Mouse (Mus musculus) hindbrain, postnatal 0 days (tissue): ENCODE results near the gene Slc22a2. TPM values are rescaled to one million over a fixed set of nuclear protein-coding genes. Genes with fewer than 3 reads are reported as not detected.

Source experiments
- ATAC-seq: fragments of 200-750 bp; cut with Nextera tagmentation; 2 replicates; pipeline ENCODE4 v1.8.0; 2017; ENCODE audit warnings: mild to moderate bottlenecking, moderate TSS enrichment, moderate library complexity
- DNase-seq: peaks from one replicate; pipeline ENCODE4 v3.0.0-alpha.2; 2015; ENCODE audit warnings: low spot score
- H3K27ac ChIP-seq: fragments of 300-500 bp; sonication (generic); 2 replicates; pipeline ENCODE4 v1.5.1; 2014; ENCODE audit warnings: mild to moderate bottlenecking
- H3K27me3 ChIP-seq: fragments of 300-500 bp; sonication (generic); 2 replicates; pipeline ENCODE4 v1.6.1; 2014; ENCODE audit warnings: low read length, mixed read lengths; ENCODE audit not compliant: insufficient read depth
- H3K36me3 ChIP-seq: fragments of 300-500 bp; sonication (generic); 2 replicates; pipeline ENCODE4 v1.6.1; 2014; ENCODE audit warnings: low read length, mixed read lengths; ENCODE audit not compliant: insufficient read depth
- H3K4me1 ChIP-seq: fragments of 300-500 bp; sonication (generic); 2 replicates; pipeline ENCODE4 v1.6.1; 2014; ENCODE audit warnings: antibody characterized with exemption, low read length, mixed read lengths; ENCODE audit not compliant: insufficient read depth
- H3K4me2 ChIP-seq: fragments of 300-500 bp; sonication (generic); 2 replicates; pipeline ENCODE4 v1.6.1; 2014; ENCODE audit warnings: low read depth, mild to moderate bottlenecking, low read length, moderate library complexity, mixed read lengths
- H3K4me3 ChIP-seq: fragments of 300-500 bp; sonication (generic); 2 replicates; pipeline ENCODE4 v1.5.1; 2014; ENCODE audit warnings: low read length
- H3K9ac ChIP-seq: fragments of 300-500 bp; sonication (generic); replicated peaks from 2 replicates; pipeline ENCODE4 v1.6.1; 2014; ENCODE audit warnings: mild to moderate bottlenecking, low read length, moderate library complexity, mixed read lengths
- H3K9me3 ChIP-seq: fragments of 300-500 bp; sonication (generic); 2 replicates; pipeline ENCODE4 v1.6.1; 2016; ENCODE audit warnings: low read length, mixed read lengths
- CTCF ChIP-seq: IDR thresholded peaks from 2 replicates; pipeline ENCODE4 v1.5.1; 2016; ENCODE audit warnings: antibody characterized with exemption, control low read depth, low read depth
- WGBS: fragments of 180-500 bp; shearing (Covaris S2); extraction: QIAGEN DNeasy Blood & Tissue Kit; methylation state at CpG from one replicate; pipeline ENCODE4 v1.1.7; 2014; 5-methylcytosine and 5-hydroxymethylcytosine counted together
- polyA plus RNA-seq: library from polyadenylated mRNA; unstranded; fragments of >200 nt; fragmentation: Nextera tagmentation; extraction: Ambion mirVana; gene quantifications from 2 replicates; pipeline ENCODE4 v1.2.1, GENCODE M21; 2015
- total RNA-seq: library from RNA; depleted of rRNA; stranded (reverse); fragments of >200 nt; gene quantifications from 2 replicates; pipeline ENCODE4 v1.2.3, GENCODE M21; 2014; rRNA removed

Gene Slc22a2
- total and polyA plus RNA-seq, 2 experiments from 2014 or later = 0.78 to 1.2 TPM

DNA sequence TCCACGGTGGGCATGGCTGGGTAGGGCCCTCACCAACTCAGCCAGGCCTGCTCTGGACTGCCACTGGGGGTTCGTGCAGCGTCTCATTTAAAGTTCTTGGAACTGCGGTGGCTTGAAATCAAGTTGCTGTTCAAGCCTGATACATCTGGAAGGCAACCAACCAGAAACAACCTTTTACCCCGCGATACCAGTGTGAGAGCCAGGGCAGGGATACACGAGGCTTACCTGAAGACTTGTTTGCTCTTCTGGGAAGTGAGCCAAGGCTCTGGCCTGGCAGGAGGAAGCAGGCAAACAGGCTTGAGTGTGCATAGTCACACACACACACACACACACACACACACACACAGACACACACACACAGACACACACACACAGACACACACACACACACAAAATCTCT is 91.7 kb downstream of the Slc22a2 start, which contains the start of gene Slc22a1:
Slc22a1 (minus strand) TSS at position 184 of the 400 bp plus-strand sequence.
- ATAC-seq (no peak), DNase-seq (no peak)
- Histone ChIP-seq H3K9ac (no peak within 1 kb of the TSS), H3K9me3 (no peaks in the 10 kb centered on the region), H3K4me2 (no peak within 1 kb of the TSS), H3K27me3 (no peaks in the 10 kb centered on the region), H3K27ac (no peak within 1 kb of the TSS), H3K4me1 (no peaks in the 10 kb centered on the region), H3K36me3 (no peaks in the 10 kb centered on the region), H3K4me3 (no peak within 1 kb of the TSS)
- WGBS = 80% methylated on average over 7 of the region's 7 CpGs
- TF ChIP-seq CTCF = no peak

DNA sequence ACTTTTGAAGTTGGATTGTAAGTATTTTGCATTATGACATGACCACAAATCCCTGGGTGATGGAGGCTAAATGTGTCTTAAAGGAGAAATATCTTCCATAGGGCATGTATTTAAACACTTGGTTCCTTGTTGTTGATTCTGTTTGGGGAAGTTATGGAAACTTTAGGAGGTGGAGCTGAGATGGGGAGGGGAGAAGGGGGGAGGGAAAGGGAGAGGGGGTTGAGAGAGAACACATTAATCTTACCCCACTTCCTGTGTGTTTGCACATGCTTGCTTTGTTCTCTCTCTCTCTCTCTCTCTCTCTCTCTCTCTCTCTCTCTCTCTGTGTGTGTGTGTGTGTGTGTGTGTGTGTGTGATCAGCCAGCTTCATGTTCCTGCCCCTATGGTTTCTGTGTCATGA is 93.2 kb downstream of the Slc22a2 start:
- Histone ChIP-seq H3K9me3 (no peaks in the 10 kb centered on the region), H3K9ac (no peak overlapping the region), H3K4me3 (no peak overlapping the region), H3K27ac (no peak overlapping the region), H3K36me3 (no peaks in the 10 kb centered on the region), H3K4me2 (no peak overlapping the region), H3K4me1 (no peaks in the 10 kb centered on the region), H3K27me3 (no peaks in the 10 kb centered on the region)
- DNase-seq = no peak
- no peak for TF ChIP-seq CTCF
- no peak for ATAC-seq

Other genes starting within 250 kb of the Slc22a2 start
- gene Plg, start 205.5 kb upstream of the Slc22a2 start, total RNA-seq = 0.07 and 0.21 TPM in 2 replicates
- gene Plg, start 205.5 kb upstream of the Slc22a2 start, polyA plus RNA-seq = 0.11 TPM in 1 of 2 replicates, not detected in the other
- gene Slc22a3, start 76.4 kb upstream of the Slc22a2 start, total RNA-seq = 2.1 and 2.6 TPM in 2 replicates
- 2.9 and 3.1 TPM in 2 replicates for gene Slc22a3, start 76.4 kb upstream of the Slc22a2 start, polyA plus RNA-seq
- 0.10 TPM in 1 of 2 replicates, not detected in the other for gene Slc22a1, start 91.7 kb downstream of the Slc22a2 start, total RNA-seq
- gene Slc22a1, start 91.7 kb downstream of the Slc22a2 start, polyA plus RNA-seq = 0.19 and 0.26 TPM in 2 replicates
- 30.7 and 30.9 TPM in 2 replicates for gene Igf2r, start 185.5 kb downstream of the Slc22a2 start, total RNA-seq
- 4.2 and 4.7 TPM in 2 replicates for gene Igf2r, start 185.5 kb downstream of the Slc22a2 start, polyA plus RNA-seq